Mouse (Mus musculus): ENCODE results near the gene 2010315B03Rik. TPM values are rescaled to one million over a fixed set of nuclear protein-coding genes. Genes with fewer than 3 reads are reported as not detected.

The 2010315B03Rik gene
- 10 to 100 TPM; 21.2 to 22.7 TPM for total RNA-seq (2021)
- long read RNA-seq, experiment 1, partial matches to known transcripts = 0 of 4 reads
- long read RNA-seq, experiment 1, other reads (novel, unspliced or antisense) = 1 of 4 reads
- long read RNA-seq, experiment 2, transcript 2010315B03Rik-205 (4 exons, 683 nt) = major isoform, 5 of 10 reads
- long read RNA-seq, experiment 2, partial matches to known transcripts = 2 of 10 reads
- long read RNA-seq, experiment 2, other reads (novel, unspliced or antisense) = 2 of 10 reads

DNA sequence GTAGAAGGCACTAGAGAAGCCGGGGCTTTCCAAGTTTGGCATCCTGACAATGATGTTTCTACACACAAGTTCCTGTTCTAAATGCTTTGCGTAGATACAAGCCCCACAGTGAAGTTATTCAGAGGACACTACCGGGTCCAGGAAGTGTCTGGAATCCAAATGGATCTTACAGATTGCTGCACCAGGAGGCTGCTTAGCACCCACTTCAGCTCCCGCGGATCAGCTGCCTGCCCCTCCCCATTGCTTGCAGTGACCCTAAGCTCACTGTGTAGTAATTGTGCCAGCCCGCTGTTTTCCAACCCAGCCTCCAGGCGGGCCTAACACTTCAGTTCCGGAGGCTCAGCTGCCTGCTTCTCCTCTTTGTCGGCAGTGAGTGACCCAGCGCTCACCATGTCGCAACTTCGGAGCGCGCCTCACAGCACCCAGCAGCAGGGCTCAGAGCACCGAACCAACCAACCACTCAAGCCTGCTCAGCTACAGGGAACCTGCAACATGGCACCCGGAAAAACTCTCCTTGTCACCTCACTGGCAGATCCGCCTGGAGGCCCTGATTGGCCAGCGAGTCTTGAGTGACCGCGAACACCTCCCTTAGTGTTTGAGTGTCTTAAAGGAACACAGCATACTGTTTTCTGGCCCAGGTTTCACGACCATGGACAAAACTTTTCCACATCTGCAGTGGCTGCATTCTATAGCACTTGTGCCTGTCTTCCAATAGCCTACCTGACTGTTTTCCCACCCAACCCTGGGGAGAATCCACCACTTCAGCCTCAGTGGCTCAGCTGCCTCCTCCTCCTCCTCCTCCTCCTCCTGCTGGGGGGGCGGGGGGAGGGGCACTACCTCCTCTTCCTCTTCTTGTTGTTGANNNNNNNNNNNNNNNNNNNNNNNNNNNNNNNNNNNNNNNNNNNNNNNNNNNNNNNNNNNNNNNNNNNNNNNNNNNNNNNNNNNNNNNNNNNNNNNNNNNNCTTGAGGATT is at the start of gene 2010315B03Rik:
TSS of gene 2010315B03Rik (minus strand) at position 526 of the 972 bp plus-strand sequence.
- peak; percentile 63 to 80 for DNase-seq (ENCODE audit: low spot score in 2 of 2)

GRCm38 (mm10) chr9:124311502-124311901 is 994 bp downstream of the 2010315B03Rik start:
- DNase-seq (ENCODE audit: low spot score in 2 of 2) = no peak

DNA sequence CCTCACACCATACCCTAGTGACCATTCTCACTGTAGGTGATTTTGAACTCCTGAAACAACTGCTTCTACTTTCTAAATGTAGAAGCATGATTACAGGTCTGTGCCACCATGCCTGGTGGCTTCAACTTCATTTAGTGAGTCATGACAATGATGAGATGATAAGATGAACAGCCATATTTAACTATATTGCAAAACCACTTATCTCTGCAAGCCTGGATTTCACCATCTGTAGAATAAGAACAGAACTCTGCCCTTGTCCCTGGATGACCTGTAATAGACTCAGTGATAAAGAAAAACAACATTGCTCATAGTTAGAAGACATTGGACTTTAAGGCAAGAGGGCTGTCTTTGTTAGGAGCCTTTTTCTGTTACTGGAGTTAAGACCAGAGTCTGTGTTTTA is 24.2 kb downstream of the 2010315B03Rik start:
- no peak for DNase-seq (ENCODE audit: low spot score in 2 of 2)

GRCm38 (mm10) chr9:124281912-124282686 is 30.4 kb downstream of the 2010315B03Rik start:
- peak; percentile 46 to 64 for DNase-seq (ENCODE audit: low spot score in 2 of 2)

GRCm38 (mm10) chr9:124281448-124281791 is 31.1 kb downstream of the 2010315B03Rik start:
- DNase-seq (ENCODE audit: low spot score in 2 of 2) = no peak

- DNase-seq (ENCODE audit: low spot score in 2 of 2) = no peak
These were observed 31.7 kb downstream of the 2010315B03Rik start for GRCm38 (mm10) chr9:124280576-124281447.

GRCm38 (mm10) chr9:124279300-124279699 is 33.2 kb downstream of the 2010315B03Rik start:
- no peak for DNase-seq (ENCODE audit: low spot score in 2 of 2)

GRCm38 (mm10) chr9:124275064-124275463 is 37.4 kb downstream of the 2010315B03Rik start:
- no peak for DNase-seq (ENCODE audit: low spot score in 2 of 2)

GRCm38 (mm10) chr9:124273172-124273571 is 39.3 kb downstream of the 2010315B03Rik start:
- no peak for DNase-seq (ENCODE audit: low spot score in 2 of 2)

DNA sequence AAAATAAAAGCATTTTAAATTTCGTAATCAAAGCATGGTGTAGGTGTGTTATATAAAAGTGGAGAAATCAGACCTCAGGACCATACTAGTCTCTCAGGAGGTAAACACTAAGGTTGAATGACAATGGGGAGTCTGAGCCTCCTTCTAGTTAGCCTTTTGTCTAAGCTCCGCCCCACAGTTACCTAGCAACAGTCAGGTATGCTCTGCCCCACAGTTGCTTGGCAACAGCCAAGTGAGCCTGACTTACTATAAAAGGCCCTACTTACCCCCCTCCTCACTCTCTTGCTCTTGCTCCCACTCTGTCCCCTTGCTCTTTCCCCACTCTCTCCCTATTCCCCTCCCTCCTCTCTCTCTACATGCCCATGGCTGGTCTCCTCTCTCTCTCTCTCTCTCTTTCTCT is 44.6 kb downstream of the 2010315B03Rik start:
- DNase-seq (ENCODE audit: low spot score in 2 of 2) = no peak

DNA sequence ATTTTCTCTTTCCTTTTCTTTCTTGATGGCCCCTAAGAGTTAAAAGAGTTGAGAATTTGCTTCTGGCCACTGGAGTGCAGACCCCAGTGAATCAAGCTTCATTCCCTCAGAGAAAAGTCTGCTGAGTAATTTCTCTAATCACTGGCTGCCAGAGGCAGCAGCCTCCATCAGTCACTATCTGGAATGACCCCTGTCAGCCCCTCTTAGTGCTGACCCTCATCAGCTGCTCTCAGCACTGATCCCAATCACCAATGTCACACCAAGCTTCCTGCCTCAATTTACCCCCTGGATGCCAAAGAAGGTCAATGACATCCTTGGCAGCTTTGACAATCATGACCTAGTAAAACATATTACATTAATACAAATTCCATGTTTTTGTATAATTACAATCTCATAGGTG is 45.0 kb downstream of the 2010315B03Rik start:
- DNase-seq (ENCODE audit: low spot score in 2 of 2) = no peak

- DNase-seq (ENCODE audit: low spot score in 2 of 2) = no peak
These were observed 49.3 kb downstream of the 2010315B03Rik start for GRCm38 (mm10) chr9:124262987-124263717.

GRCm38 (mm10) chr9:124258067-124258556 is 54.4 kb downstream of the 2010315B03Rik start:
- DNase-seq (ENCODE audit: low spot score in 2 of 2) = no peak

GRCm38 (mm10) chr9:124257200-124258066 is 55.1 kb downstream of the 2010315B03Rik start:
- peak; percentile 45 to 50 for DNase-seq (ENCODE audit: low spot score in 2 of 2)

- peak; percentile 50 to 60 for DNase-seq (ENCODE audit: low spot score in 2 of 2)
These were observed 56.0 kb downstream of the 2010315B03Rik start for GRCm38 (mm10) chr9:124256271-124257199.

- DNase-seq (ENCODE audit: low spot score in 2 of 2) = no peak
These were observed 61.1 kb downstream of the 2010315B03Rik start for GRCm38 (mm10) chr9:124251438-124251837.

All from adrenal gland, postnatal 4 days (tissue).